Mouse (Mus musculus): ENCODE results near the gene Ggct.
A peak's percentile ranks its signal among the peaks of the same experiment; 100 is the strongest.

The Ggct gene

DNA sequence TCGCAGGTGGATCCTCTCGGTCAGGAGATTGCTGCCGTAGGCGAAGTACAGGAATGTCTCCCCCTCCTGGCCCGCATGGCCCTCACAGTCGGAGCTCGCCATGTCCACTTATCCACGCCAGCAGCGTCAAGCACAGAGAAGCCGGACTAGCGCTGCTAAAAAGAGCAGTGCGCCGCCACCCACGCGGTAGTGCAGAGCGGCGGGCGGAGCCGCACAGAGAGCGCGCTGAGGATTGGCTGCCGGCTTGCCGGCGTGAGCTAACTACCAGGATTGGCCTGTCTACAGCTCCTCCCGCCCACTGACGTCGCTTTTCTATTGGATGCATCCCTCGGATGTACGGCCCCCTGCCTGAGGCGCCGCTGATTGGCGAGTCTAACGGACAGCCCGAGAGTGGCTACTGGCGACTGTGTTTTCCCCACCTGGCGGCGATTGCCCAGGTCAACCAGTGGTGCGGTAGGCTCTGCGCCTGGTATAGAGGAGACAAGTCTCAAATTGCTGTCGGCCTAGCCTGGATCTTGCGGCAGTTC is at the start of gene Ggct:
Gene Ggct (minus strand): TSS at position 217 of the 527 bp plus-strand sequence.
- peak; percentile 89 for DNase-seq (ENCODE audit: low spot score)

- no peak for DNase-seq (ENCODE audit: low spot score)
Measured at GRCm38 (mm10) chr6:55040031-55040430, 47.3 kb upstream of the Ggct start.

GRCm38 (mm10) chr6:55039446-55039783 is 46.7 kb upstream of the Ggct start:
- no peak for DNase-seq (ENCODE audit: low spot score)

DNA sequence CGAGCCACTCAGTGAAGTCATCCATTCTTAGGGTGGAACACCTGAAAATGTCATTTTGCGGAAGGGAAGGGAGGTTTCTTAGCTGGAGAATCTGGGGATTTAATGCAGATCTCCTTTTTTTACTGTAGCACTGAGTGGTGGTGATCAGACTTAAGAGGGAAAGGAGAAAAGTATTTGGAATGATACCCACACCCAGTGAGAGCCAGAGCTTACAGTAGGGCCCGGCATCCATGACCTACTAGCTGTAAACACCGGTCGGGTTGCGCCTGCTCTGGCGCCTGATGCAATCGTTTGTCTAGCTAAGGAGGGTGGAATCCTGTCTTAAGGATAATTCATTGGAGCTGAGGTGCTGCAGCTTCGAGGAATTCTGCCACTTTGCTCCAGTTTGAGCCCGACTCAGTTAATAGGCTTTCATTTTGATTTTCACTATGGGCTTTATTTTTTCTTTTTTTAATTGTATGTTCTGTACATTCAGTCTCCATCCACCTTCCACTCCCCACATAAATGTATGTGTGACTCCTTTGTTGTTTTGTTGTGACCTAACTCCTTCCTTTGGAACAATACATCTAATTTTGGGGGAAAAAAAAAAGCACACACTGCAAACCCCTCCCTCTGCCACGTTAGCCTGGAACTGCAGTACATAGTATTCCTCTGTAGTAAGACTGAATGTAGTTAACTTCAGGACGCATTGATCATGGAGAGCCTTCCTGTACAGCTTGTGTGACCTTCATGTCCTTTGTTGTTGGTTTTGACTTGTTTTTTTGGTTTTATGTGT is 46.1 kb upstream of the Ggct start:
- no peak for DNase-seq (ENCODE audit: low spot score)

GRCm38 (mm10) chr6:55037799-55038670 is 45.3 kb upstream of the Ggct start, which contains the start of gene Gars:
Gene Gars, plus strand, starts transcription at chr6:55038007.
- peak; percentile 59 for DNase-seq (ENCODE audit: low spot score)

GRCm38 (mm10) chr6:55036731-55037130 is 44.0 kb upstream of the Ggct start:
- DNase-seq (ENCODE audit: low spot score) = no peak

DNA sequence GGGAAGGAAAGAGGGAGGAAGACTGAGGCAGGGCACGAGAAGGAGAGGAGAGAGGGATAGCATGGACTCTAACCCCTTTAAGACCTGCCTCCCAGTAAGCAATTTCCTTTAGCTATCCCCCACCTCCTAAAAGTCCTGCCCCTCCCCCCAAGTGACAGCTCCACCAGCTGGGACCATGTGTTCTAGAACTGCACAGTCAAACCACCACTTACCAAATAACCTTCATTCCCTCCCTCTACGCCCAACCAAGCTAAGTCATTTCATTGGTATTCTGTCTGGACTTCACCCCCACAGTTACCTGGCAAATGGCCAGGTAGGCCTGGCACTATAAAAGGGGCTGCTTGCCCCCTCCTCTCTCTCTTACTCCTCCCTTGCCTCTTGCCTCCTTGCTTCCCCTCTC is 34.9 kb upstream of the Ggct start:
- DNase-seq (ENCODE audit: low spot score) = no peak

GRCm38 (mm10) chr6:55021806-55022205 is 29.1 kb upstream of the Ggct start:
- no peak for DNase-seq (ENCODE audit: low spot score)

- no peak for DNase-seq (ENCODE audit: low spot score)
Measured at GRCm38 (mm10) chr6:55018417-55018816, 25.7 kb upstream of the Ggct start.

GRCm38 (mm10) chr6:55016710-55017583 is 24.2 kb upstream of the Ggct start:
- DNase-seq (ENCODE audit: low spot score) = peak; percentile 53

DNA sequence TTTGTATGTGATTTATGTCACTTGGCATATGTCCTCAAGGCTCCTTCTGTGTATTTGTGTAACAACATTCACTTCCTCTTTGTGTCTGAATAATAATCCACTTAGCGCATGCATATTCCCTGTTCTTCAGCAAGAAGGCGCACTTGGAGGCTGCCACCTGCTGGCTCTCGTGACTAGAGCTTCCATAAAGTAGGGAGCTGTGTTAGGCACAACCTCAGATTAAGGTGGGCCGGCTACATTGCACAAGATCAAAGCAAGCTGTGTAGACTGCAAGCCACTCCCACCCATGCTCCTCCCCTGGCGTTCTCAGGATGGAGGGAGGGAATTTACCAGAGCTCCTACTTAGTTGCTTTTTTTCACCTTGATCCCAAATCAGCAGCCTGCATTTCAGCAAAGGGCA is 23.5 kb upstream of the Ggct start:
- DNase-seq (ENCODE audit: low spot score) = no peak

GRCm38 (mm10) chr6:55014184-55014583 is 21.4 kb upstream of the Ggct start:
- DNase-seq (ENCODE audit: low spot score) = no peak

DNA sequence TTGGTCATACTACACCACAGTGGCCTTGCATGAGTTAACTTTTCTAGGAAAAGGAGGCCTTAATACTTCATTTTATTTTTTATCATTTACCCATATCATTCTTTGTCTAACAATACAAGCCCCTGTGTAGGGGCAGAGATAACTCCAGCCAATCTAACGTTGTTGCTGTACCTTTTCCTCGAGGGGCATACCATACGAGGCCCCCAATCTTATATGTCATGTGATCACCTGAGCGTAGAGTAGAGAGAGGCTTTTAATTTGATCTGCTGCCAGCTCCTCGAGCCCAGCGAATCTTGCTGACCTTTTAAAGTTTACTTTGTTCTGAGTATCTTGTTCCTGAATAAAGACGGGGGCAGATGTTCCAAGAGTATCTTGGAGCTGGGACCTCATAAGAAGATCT is 19.8 kb upstream of the Ggct start:
- no peak for DNase-seq (ENCODE audit: low spot score)

- no peak for DNase-seq (ENCODE audit: low spot score)
Measured at GRCm38 (mm10) chr6:55010330-55011091, 17.8 kb upstream of the Ggct start.

GRCm38 (mm10) chr6:55009391-55010230 is 16.9 kb upstream of the Ggct start:
- peak; percentile 18 for DNase-seq (ENCODE audit: low spot score)

- no peak for DNase-seq (ENCODE audit: low spot score)
Measured at GRCm38 (mm10) chr6:55008401-55008800, 15.7 kb upstream of the Ggct start.

DNA sequence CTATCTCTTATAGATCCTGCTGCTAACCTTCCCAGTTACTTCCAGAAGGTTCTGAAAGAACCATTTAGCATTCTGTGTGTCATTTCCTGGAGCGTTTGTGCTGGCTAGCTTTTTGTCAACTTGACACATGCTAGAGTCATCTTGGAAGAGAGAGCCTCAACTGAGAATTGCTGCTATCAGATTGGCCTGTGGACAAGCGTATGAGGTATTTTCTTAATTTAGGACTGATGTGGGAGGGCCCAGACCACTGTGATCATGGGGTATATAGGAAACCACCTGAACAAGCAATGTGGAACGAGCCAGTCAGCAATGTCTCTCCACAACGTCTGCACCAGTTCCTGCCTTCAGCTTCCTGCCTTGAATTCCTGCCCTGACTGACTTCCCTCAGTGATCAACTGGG is 10.8 kb upstream of the Ggct start:
- DNase-seq (ENCODE audit: low spot score) = no peak

GRCm38 (mm10) chr6:55002438-55002837 is 9.7 kb upstream of the Ggct start:
- no peak for DNase-seq (ENCODE audit: low spot score)

- DNase-seq (ENCODE audit: low spot score) = no peak
Measured at GRCm38 (mm10) chr6:55001320-55001719, 8.6 kb upstream of the Ggct start.

- no peak for DNase-seq (ENCODE audit: low spot score)
Measured at GRCm38 (mm10) chr6:54997726-54998125, 5.0 kb upstream of the Ggct start.

Data from layer of hippocampus, adult 9-10 months (tissue).